Mouse (Mus musculus): Measurements from ENCODE around the gene Ccdc93. TPM values are rescaled to one million over a fixed set of nuclear protein-coding genes. Genes with fewer than 3 reads are reported as not detected.

Ccdc93 gene
- polyA plus RNA-seq (2014; fragmentation: Nextera tagmentation; extraction: Ambion mirVana): 10.3 and 10.6 TPM in 2 replicates

DNA sequence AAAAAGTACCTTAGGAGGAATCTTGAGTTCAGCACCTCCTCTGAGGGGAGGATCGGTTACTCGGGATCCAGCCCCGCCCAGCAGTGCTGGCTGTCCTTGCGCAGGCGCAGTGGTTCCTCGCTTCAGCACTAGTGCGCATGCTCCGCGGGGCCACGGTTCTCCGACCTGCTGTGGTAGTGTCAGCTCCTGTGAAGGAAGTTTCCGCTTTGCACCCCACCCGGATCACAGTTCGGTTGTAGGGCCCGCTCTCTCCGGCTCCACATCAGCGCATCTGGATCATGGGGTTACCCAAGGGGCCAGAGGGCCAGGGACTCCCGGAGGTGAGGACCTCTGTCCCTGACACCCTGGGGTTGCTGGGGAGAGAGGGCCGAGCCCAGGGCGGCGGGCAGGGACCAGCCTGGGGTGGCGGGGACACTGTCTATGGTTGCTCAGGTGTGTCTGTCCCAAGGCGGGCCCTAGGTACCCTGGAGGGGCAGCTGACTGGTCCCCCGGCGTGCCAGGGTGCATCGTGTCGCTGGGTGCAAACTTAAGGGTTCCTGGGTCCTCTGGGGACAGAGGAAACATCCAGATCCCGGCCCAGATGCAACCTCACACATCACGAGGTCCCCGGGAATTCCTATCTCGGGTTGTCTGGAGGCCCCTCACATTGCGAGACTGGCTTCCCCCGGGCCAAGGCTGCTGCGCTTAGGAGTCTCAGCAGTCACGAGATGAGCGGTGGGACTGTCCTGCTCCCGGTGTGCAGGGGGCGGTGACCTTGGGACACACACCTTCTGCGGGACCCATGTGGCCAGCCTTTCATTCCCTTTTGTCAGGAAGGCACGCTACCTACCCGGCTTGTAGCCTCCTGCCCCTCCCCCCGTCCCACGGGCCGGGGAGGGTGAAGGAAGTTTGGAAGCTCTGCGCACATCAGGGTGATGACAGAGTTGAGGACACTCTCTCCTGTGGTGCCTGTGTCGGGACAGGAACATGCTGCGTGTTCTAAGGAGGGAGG lies at the start of gene Ccdc93:
Gene Ccdc93, plus strand, starts transcription at position 112 of the 991 bp plus-strand sequence.
- Histone ChIP-seq H3K4me2 (replicated peaks) (peak within 1 kb of the TSS; percentile 96), H3K9me3 (ENCODE audit: control insufficient read depth, low read length) (no peaks in the 10 kb centered on the region), H3K27me3 (ENCODE audit: control insufficient read depth, insufficient read depth, low read length) (no peaks in the 10 kb centered on the region), H3K4me3 (replicated peaks; ENCODE audit: low read length) (peak within 1 kb of the TSS; percentile 77), H3K4me1 (replicated peaks; ENCODE audit: control insufficient read depth, insufficient read depth, low read length) (peaks cover 13% of the 10 kb centered on the region; the same call in 1 of the 2 replicates), H3K36me3 (replicated peaks; ENCODE audit: control insufficient read depth, insufficient read depth) (peaks cover 9% of the 10 kb centered on the region), H3K27ac (no peak within 1 kb of the TSS), H3K9ac (peak within 1 kb of the TSS; percentile 88)
- DNase-seq (ENCODE audit: low spot score): peak; percentile 98
- ATAC-seq (ENCODE audit: low FRiP score): peak; percentile 93
- under 1% methylated on average over 47 of the region's 47 CpGs for WGBS

DNA sequence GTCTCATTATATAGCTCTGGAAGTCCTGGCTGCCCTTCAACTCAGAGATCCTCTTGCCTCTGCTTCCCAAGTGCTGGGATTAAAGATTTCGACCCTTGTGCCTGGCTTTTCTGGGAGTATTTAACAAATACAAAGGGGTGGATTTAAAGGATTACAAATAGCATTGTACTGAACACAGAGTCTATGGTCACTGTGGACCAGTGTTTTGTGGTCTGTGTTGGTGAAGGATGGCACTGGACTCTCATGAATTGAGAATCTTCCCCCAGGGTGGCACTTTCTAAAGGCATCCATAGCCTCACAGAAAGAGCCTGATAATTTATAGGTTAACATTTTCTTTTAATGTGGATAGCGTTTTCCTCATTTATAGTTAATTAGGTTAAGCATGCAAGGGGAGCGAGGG lies 49.3 kb upstream of the Ccdc93 start:
- H3K4me2 ChIP-seq (replicated peaks): no peak overlapping the region
- no peak for ATAC-seq (ENCODE audit: low FRiP score)
- no peak overlapping the region for H3K27ac ChIP-seq
- H3K4me3 ChIP-seq (replicated peaks; ENCODE audit: low read length): no peak overlapping the region
- H3K36me3 ChIP-seq (replicated peaks; ENCODE audit: control insufficient read depth, insufficient read depth): no peaks in the 10 kb centered on the region
- H3K4me1 ChIP-seq (replicated peaks; ENCODE audit: control insufficient read depth, insufficient read depth, low read length): no peaks in the 10 kb centered on the region
- no peaks in the 10 kb centered on the region for H3K27me3 ChIP-seq (ENCODE audit: control insufficient read depth, insufficient read depth, low read length)
- no peak overlapping the region for H3K9ac ChIP-seq
- WGBS: 52% methylated on average over 3 of the region's 3 CpGs
- no peaks in the 10 kb centered on the region for H3K9me3 ChIP-seq (ENCODE audit: control insufficient read depth, low read length)
- no peak for DNase-seq (ENCODE audit: low spot score)

DNA sequence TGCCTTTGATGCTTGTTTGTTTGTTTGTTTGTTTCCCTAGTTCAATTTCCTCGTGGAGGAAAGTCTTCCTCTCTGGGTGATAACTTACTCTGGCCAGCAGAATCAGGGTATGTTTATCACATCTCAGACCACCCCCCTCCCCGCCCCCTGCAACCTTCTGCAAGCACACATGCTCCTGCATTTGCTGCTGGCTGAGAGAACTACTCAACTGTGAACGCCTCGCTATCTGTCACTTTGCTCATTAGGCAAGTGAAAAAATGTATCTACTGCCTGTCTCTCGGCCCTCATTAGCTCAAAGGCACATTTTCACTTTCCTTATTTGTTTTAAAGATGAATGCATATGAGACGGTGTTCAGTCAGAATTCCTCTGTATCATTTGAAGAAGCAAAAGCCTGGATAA lies 42.5 kb upstream of the Ccdc93 start:
- Histone ChIP-seq H3K36me3 (replicated peaks; ENCODE audit: control insufficient read depth, insufficient read depth) (no peaks in the 10 kb centered on the region), H3K4me3 (replicated peaks; ENCODE audit: low read length) (no peak overlapping the region), H3K27me3 (ENCODE audit: control insufficient read depth, insufficient read depth, low read length) (no peaks in the 10 kb centered on the region), H3K9me3 (ENCODE audit: control insufficient read depth, low read length) (no peaks in the 10 kb centered on the region), H3K27ac (0 out of 2 replicates have a peak overlapping the region, but pooled peaks have one; percentile 29), H3K4me2 (replicated peaks) (no peak overlapping the region), H3K9ac (no peak overlapping the region), H3K4me1 (replicated peaks; ENCODE audit: control insufficient read depth, insufficient read depth, low read length) (peaks cover 27% of the 10 kb centered on the region)
- 33% methylated on average over 6 of the region's 6 CpGs for WGBS
- DNase-seq (ENCODE audit: low spot score) (no peak), ATAC-seq (ENCODE audit: low FRiP score) (no peak)

DNA sequence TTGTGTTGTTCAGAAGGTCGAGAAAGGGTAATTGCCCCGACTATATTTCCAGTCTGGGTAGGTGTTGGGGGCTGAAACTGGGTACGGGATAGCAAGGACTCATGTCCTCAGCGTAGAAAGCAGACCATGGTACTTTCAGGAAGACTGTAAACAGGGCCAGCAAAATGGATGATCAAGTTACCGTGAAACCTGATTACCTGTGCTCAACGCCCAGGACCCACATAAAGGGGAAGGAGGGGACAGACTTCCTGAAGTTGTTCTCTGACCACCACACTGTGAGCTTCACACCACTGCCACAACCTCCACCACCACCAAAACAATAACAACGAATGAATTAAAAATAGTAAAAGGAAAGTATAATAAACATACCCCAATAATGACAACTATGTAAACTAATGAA lies 42.1 kb upstream of the Ccdc93 start:
- H3K4me1 ChIP-seq (replicated peaks; ENCODE audit: control insufficient read depth, insufficient read depth, low read length): peaks cover 27% of the 10 kb centered on the region
- H3K27me3 ChIP-seq (ENCODE audit: control insufficient read depth, insufficient read depth, low read length): no peaks in the 10 kb centered on the region
- WGBS: 56% methylated on average over 7 of the region's 7 CpGs
- no peak for DNase-seq (ENCODE audit: low spot score)
- no peak overlapping the region for H3K4me3 ChIP-seq (replicated peaks; ENCODE audit: low read length)
- no peaks in the 10 kb centered on the region for H3K36me3 ChIP-seq (replicated peaks; ENCODE audit: control insufficient read depth, insufficient read depth)
- H3K9ac ChIP-seq: no peak overlapping the region
- H3K4me2 ChIP-seq (replicated peaks): no peak overlapping the region
- ATAC-seq (ENCODE audit: low FRiP score): no peak
- 0 out of 2 replicates have a peak overlapping the region, but pooled peaks have one; percentile 29 for H3K27ac ChIP-seq
- no peaks in the 10 kb centered on the region for H3K9me3 ChIP-seq (ENCODE audit: control insufficient read depth, low read length)

DNA sequence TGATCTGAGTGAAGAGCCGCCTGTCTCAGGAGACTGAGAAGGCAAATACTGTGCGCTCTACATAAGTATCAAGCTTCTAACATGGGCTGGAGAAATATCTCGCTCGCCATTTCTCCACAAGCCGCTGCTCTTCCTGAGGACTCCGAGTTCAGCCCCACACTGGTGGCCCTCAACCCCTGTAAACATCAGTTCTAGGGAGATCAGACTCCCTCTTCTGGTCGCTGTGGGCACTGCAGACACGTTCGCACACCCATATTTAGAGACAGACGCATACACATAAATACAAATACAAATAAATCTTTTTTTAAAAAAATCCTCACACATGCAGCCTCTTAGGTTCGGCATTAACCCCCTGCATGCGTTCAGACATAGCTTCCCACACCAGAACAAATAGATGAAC lies 41.3 kb upstream of the Ccdc93 start:
- no peak for DNase-seq (ENCODE audit: low spot score)
- no peak for ATAC-seq (ENCODE audit: low FRiP score)
- Histone ChIP-seq H3K4me1 (replicated peaks; ENCODE audit: control insufficient read depth, insufficient read depth, low read length) (peaks cover 34% of the 10 kb centered on the region), H3K4me3 (replicated peaks; ENCODE audit: low read length) (no peak overlapping the region), H3K9me3 (ENCODE audit: control insufficient read depth, low read length) (no peaks in the 10 kb centered on the region), H3K27ac (peak overlapping the region; percentile 59), H3K36me3 (replicated peaks; ENCODE audit: control insufficient read depth, insufficient read depth) (no peaks in the 10 kb centered on the region), H3K9ac (no peak overlapping the region), H3K4me2 (replicated peaks) (no peak overlapping the region), H3K27me3 (ENCODE audit: control insufficient read depth, insufficient read depth, low read length) (no peaks in the 10 kb centered on the region)
- 79% methylated on average over 12 of the region's 12 CpGs for WGBS

DNA sequence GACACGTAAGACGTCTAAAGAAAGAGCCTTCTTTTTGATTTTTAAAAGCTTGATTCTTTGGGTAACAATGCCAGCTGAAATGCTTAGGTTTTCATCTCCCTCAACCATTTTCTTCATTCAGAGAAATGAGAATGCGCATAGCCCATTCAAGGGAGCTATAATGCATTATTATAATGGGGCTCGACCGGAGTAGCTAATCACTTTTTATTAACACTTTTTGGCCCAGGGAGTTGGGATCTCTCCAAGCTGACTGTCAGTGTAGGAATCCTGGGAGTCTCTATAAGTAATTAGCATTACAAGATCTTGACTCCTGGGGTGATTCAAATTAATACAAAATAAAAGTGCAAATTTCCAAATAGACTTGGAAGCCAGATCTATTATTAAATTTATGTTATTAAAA lies 40.8 kb upstream of the Ccdc93 start:
- DNase-seq (ENCODE audit: low spot score) (peak; percentile 43), ATAC-seq (ENCODE audit: low FRiP score) (0 out of 2 replicates have a peak, but pooled peaks have one; percentile 62)
- Histone ChIP-seq H3K4me2 (replicated peaks) (0 out of 2 replicates have a peak overlapping the region, but pooled peaks have one; percentile 33), H3K4me3 (replicated peaks; ENCODE audit: low read length) (no peak overlapping the region), H3K4me1 (replicated peaks; ENCODE audit: control insufficient read depth, insufficient read depth, low read length) (peaks cover 38% of the 10 kb centered on the region), H3K27me3 (ENCODE audit: control insufficient read depth, insufficient read depth, low read length) (no peaks in the 10 kb centered on the region), H3K27ac (peak overlapping the region; percentile 59), H3K36me3 (replicated peaks; ENCODE audit: control insufficient read depth, insufficient read depth) (no peaks in the 10 kb centered on the region), H3K9ac (no peak overlapping the region), H3K9me3 (ENCODE audit: control insufficient read depth, low read length) (no peaks in the 10 kb centered on the region)
- WGBS: 47% methylated on average over 5 of the region's 5 CpGs

DNA sequence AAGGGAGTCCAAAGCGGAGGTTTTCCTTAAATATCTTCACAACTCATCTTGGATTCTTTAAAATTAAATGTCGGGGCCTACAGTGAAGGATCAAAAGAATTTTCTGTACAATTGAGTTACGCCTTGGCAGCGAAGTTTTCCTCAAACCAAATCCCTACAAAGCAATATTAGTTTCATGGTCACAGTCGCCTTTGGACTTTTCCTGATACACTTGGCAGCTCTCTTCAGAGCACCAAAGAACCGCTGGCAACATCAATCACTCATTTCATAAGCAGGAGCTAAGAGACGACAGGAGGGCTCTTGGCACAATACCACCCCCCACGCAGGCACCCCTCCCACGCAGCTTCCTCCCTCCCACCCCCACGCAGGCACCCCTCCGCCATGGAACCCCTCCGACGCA lies 40.4 kb upstream of the Ccdc93 start:
- 37% methylated on average over 13 of the region's 13 CpGs for WGBS
- Histone ChIP-seq H3K4me3 (replicated peaks; ENCODE audit: low read length) (no peak overlapping the region), H3K9ac (0 out of 2 replicates have a peak overlapping the region, but pooled peaks have one; percentile 17), H3K9me3 (ENCODE audit: control insufficient read depth, low read length) (no peaks in the 10 kb centered on the region), H3K27ac (peak overlapping the region; percentile 59), H3K4me2 (replicated peaks) (peak overlapping the region; percentile 33), H3K27me3 (ENCODE audit: control insufficient read depth, insufficient read depth, low read length) (no peaks in the 10 kb centered on the region), H3K36me3 (replicated peaks; ENCODE audit: control insufficient read depth, insufficient read depth) (no peaks in the 10 kb centered on the region), H3K4me1 (replicated peaks; ENCODE audit: control insufficient read depth, insufficient read depth, low read length) (peaks cover 43% of the 10 kb centered on the region)
- DNase-seq (ENCODE audit: low spot score) (no peak), ATAC-seq (ENCODE audit: low FRiP score) (no peak)

DNA sequence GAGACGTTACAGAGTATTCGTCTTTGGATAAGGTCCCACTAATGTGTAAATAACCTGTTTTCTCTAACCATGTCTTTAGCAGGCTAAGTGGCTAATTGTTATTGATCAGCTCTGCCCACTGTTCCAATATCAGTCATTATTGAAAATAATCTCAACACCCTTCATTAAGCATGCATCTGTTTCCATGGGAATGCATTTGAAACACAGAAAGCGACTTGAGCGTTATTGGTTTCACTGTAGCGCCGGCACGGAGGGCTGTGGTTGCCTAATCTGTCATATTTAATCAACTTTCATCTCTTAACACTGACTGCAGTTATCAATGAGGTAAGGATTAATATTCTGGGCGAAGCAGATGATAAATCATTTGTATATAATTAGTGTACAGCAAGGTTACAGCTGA lies 40.0 kb upstream of the Ccdc93 start:
- peak; percentile 42 for DNase-seq (ENCODE audit: low spot score)
- ATAC-seq (ENCODE audit: low FRiP score): peak; percentile 29; the same call in 1 of the 2 replicates
- Histone ChIP-seq H3K4me2 (replicated peaks) (peak overlapping the region; percentile 33), H3K4me3 (replicated peaks; ENCODE audit: low read length) (no peak overlapping the region), H3K9me3 (ENCODE audit: control insufficient read depth, low read length) (no peaks in the 10 kb centered on the region), H3K27me3 (ENCODE audit: control insufficient read depth, insufficient read depth, low read length) (no peaks in the 10 kb centered on the region), H3K4me1 (replicated peaks; ENCODE audit: control insufficient read depth, insufficient read depth, low read length) (peaks cover 44% of the 10 kb centered on the region), H3K9ac (0 out of 2 replicates have a peak overlapping the region, but pooled peaks have one; percentile 17), H3K36me3 (replicated peaks; ENCODE audit: control insufficient read depth, insufficient read depth) (no peaks in the 10 kb centered on the region), H3K27ac (peak overlapping the region; percentile 59)
- 35% methylated on average over 8 of the region's 8 CpGs for WGBS

DNA sequence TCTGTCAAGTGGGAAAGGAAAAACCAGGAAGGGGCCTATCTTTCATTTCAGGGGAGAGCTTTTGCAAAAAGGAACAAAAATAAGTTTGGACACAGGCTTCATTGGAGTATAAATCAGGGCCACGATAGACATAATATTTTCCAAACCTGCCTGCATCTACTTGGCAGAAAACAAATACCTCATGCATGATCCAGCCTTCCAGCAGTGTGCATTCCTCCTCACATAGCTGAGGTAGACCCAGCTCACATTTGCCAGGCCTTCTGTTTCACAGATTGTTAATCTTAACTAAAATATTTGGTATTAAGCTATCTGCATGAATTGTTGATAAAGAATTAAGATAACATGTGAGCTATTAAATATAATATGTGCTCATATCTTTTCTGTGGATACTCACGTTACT lies 37.7 kb upstream of the Ccdc93 start:
- Histone ChIP-seq H3K27me3 (ENCODE audit: control insufficient read depth, insufficient read depth, low read length) (no peaks in the 10 kb centered on the region), H3K9me3 (ENCODE audit: control insufficient read depth, low read length) (no peaks in the 10 kb centered on the region), H3K4me2 (replicated peaks) (no peak overlapping the region), H3K4me1 (replicated peaks; ENCODE audit: control insufficient read depth, insufficient read depth, low read length) (peaks cover 42% of the 10 kb centered on the region), H3K27ac (no peak overlapping the region), H3K9ac (no peak overlapping the region), H3K4me3 (replicated peaks; ENCODE audit: low read length) (no peak overlapping the region), H3K36me3 (replicated peaks; ENCODE audit: control insufficient read depth, insufficient read depth) (no peaks in the 10 kb centered on the region)
- WGBS: 79% methylated on average over 2 of the region's 2 CpGs
- DNase-seq (ENCODE audit: low spot score) (no peak), ATAC-seq (ENCODE audit: low FRiP score) (no peak)
